Mouse (Mus musculus) erythroblast, embryonic 14.5 days (primary cell): ENCODE data around the gene Gm3238.

Experiments
- GATA1 ChIP-seq: IDR thresholded peaks from 2 replicates; pipeline ENCODE4 v1.6.1; 2012; ENCODE audit warnings: low read length, inconsistent platforms, mixed read lengths
- TAL1 ChIP-seq: IDR thresholded peaks from 3 replicates; pipeline ENCODE4 v1.6.1; 2012; ENCODE audit warnings: low read length, inconsistent platforms, mixed read lengths

- no peak for TF ChIP-seq GATA1
- no peak for TF ChIP-seq TAL1
Measured at GRCm38 (mm10) chr10:77788621-77789020, 17.5 kb upstream of the Gm3238 start.
